Comparison of ENCODE assay signal across 8 mouse cellular contexts in genomic region chr9:60743180-60743900, GRCm38 (mm10). TPM values are rescaled to one million over a fixed set of nuclear protein-coding genes. Genes with fewer than 3 reads are reported as not detected.
A peak's percentile ranks its signal among the peaks of the same experiment; 100 is the strongest.
DNase-seq lines count a peak whose midpoint lies in the region; ATAC-seq and TF ChIP-seq lines count a peak whose summit lies in the region.

No protein-coding gene starts in this region.

- no peaks in the 10 kb centered on the region for H3K9me3 ChIP-seq in neural tube, embryonic 14.5 days (ENCODE audit: control insufficient read depth, low read length)
- H3K9me3 ChIP-seq in midbrain, embryonic 11.5 days (ENCODE audit: control insufficient read depth, low read length): no peaks in the 10 kb centered on the region

- peak overlapping the region; percentile 2; the same call in 1 of the 2 replicates for H3K4me3 ChIP-seq in left cerebral cortex, adult 2 months
- no peak overlapping the region for H3K4me3 ChIP-seq in neural tube, embryonic 14.5 days (ENCODE audit: low read depth, low read length)
- H3K4me3 ChIP-seq in midbrain, embryonic 11.5 days (ENCODE audit: low read depth, low read length): no peak overlapping the region

- no peak overlapping the region for H3K9ac ChIP-seq in neural tube, embryonic 14.5 days (replicated peaks; ENCODE audit: low read depth, low read length)
- no peak overlapping the region for H3K9ac ChIP-seq in midbrain, embryonic 11.5 days (ENCODE audit: low read length)

- 70% methylated on average over 17 of the region's 17 CpGs for WGBS in neural tube, embryonic 14.5 days
- 76% methylated on average over 17 of the region's 17 CpGs for WGBS in midbrain, embryonic 11.5 days

- peak overlapping the region; percentile 14; the same call in 1 of the 2 replicates for H3K4me2 ChIP-seq in neural tube, embryonic 14.5 days (ENCODE audit: low read depth, low read length)
- no peak overlapping the region for H3K4me2 ChIP-seq in midbrain, embryonic 11.5 days

- no peak for TF ChIP-seq CTCF in left cerebral cortex, adult 2 months (IDR thresholded peaks at IDR 0.05)

- H3K27me3 ChIP-seq in neural tube, embryonic 14.5 days (ENCODE audit: control insufficient read depth, insufficient read depth, low read length): no peaks in the 10 kb centered on the region
- H3K27me3 ChIP-seq in midbrain, embryonic 11.5 days (ENCODE audit: control insufficient read depth, insufficient read depth, low read length): no peaks in the 10 kb centered on the region

- peak overlapping the region; percentile 9; the same call in 1 of the 2 replicates for H3K27ac ChIP-seq in left cerebral cortex, adult 2 months
- no peak overlapping the region for H3K27ac ChIP-seq in neural tube, embryonic 14.5 days (ENCODE audit: low read depth, low read length)
- no peak overlapping the region for H3K27ac ChIP-seq in midbrain, embryonic 11.5 days (ENCODE audit: low read depth, low read length)

- no peaks in the 10 kb centered on the region for H3K36me3 ChIP-seq in neural tube, embryonic 14.5 days (ENCODE audit: control insufficient read depth, insufficient read depth, low read length)
- H3K36me3 ChIP-seq in midbrain, embryonic 11.5 days (ENCODE audit: control insufficient read depth, insufficient read depth, low read length): no peaks in the 10 kb centered on the region

- no peaks in the 10 kb centered on the region for H3K4me1 ChIP-seq in neural tube, embryonic 14.5 days (ENCODE audit: control insufficient read depth, insufficient read depth, low read length)
- H3K4me1 ChIP-seq in midbrain, embryonic 11.5 days (ENCODE audit: control insufficient read depth, insufficient read depth, low read length): no peaks in the 10 kb centered on the region

- no peak for ATAC-seq in neural tube, embryonic 14.5 days (ENCODE audit: low read depth)
- no peak for ATAC-seq in midbrain, embryonic 11.5 days (ENCODE audit: low FRiP score)

- intact Hi-C loops in heart, postnatal 10 days (cut with DNase I): loop anchor here (5.0 kb wide), 1 partner anchor 501 kb away; no protein-coding TSS in a partner anchor
- intact Hi-C loops in left cerebral cortex, adult 2 months (cut with DNase I): loop anchor here (5.0 kb wide), 2 partner anchors 141 to 496 kb away; no protein-coding TSS in a partner anchor

- DNase-seq in urinary bladder, adult 18-20 months (ENCODE audit: low spot score in 2 of 2): peak; percentile 46 to 84
- DNase-seq in urinary bladder, postnatal 10 days (ENCODE audit: low spot score): no peak
- DNase-seq in cerebellum, postnatal 36 days: peak; percentile 51 to 64
- peak; percentile 65 to 69 for DNase-seq in heart, postnatal 10 days
- DNase-seq in left cerebral cortex, adult 2 months (ENCODE audit: extremely low spot score in 1 of 2, low spot score in 2 of 2): peak; percentile 37 to 41
- DNase-seq in midbrain, embryonic 11.5 days (ENCODE audit: low spot score, missing footprints): no peak
- no peak for DNase-seq in spleen, postnatal 36 days (ENCODE audit: low spot score in 2 of 2)

RNA-seq across cellular contexts. Expression of gene Larp6, which starts 30.6 kb away (rescaled TPM):
- 1 to 10 TPM; 1.3 to 1.5 TPM for total RNA-seq in heart, postnatal 10 days (2021)
- 10 to 100 TPM; 37.8 to 39.0 TPM for total RNA-seq in left cerebral cortex, adult 2 months (2021)
- polyA plus RNA-seq in neural tube, embryonic 14.5 days (2014; fragmentation: Nextera tagmentation; extraction: Ambion mirVana): 18.2 and 22.4 TPM in 2 replicates
- polyA plus RNA-seq in midbrain, embryonic 11.5 days (2014; fragmentation: Nextera tagmentation; extraction: Ambion mirVana): 2.5 and 2.9 TPM in 2 replicates

RNA-seq across cellular contexts. Expression of gene Uaca, which starts 51.0 kb away (rescaled TPM):
- 10 to 100 TPM; 46.7 to 47.4 TPM for total RNA-seq in heart, postnatal 10 days (2021)
- total RNA-seq in left cerebral cortex, adult 2 months (2021): 1 to 10 TPM; 8.6 to 8.9 TPM
- 4.8 and 11.5 TPM in 2 replicates for polyA plus RNA-seq in neural tube, embryonic 14.5 days (2014; fragmentation: Nextera tagmentation; extraction: Ambion mirVana)
- polyA plus RNA-seq in midbrain, embryonic 11.5 days (2014; fragmentation: Nextera tagmentation; extraction: Ambion mirVana): 26.7 and 27.9 TPM in 2 replicates

RNA-seq across cellular contexts. Expression of gene Lrrc49, which starts 55.4 kb away (rescaled TPM):
- total RNA-seq in heart, postnatal 10 days (2021): 1 to 10 TPM; 7.2 to 9.3 TPM
- 10 to 100 TPM; 86.7 to 94.7 TPM for total RNA-seq in left cerebral cortex, adult 2 months (2021)
- 84.0 and 91.0 TPM in 2 replicates for polyA plus RNA-seq in neural tube, embryonic 14.5 days (2014; fragmentation: Nextera tagmentation; extraction: Ambion mirVana)
- polyA plus RNA-seq in midbrain, embryonic 11.5 days (2014; fragmentation: Nextera tagmentation; extraction: Ambion mirVana): 51.6 and 56.0 TPM in 2 replicates

Comparison
In these comparisons a context has a peak if more than half of its experiments do, and no peak if none do; other contexts are left out.
1. DNase-seq: peak in urinary bladder, adult 18-20 months (2 of 2), cerebellum, postnatal 36 days (2 of 2), heart, postnatal 10 days (2 of 2) and left cerebral cortex, adult 2 months (2 of 2); none in urinary bladder, postnatal 10 days (single experiment), midbrain, embryonic 11.5 days (single experiment) and spleen, postnatal 36 days (0 of 2).
2. RNA of gene Larp6, which starts 30.6 kb away (total RNA-seq): 37.8 to 39.0 TPM in left cerebral cortex, adult 2 months; 1.3 to 1.5 TPM in heart, postnatal 10 days; every median in the first group is over 10 times any median in the second.
3. RNA of gene Uaca, which starts 51.0 kb away (total RNA-seq): 46.7 to 47.4 TPM in heart, postnatal 10 days; 8.6 to 8.9 TPM in left cerebral cortex, adult 2 months; every median in the first group is over 4 times any median in the second.
4. RNA of gene Lrrc49, which starts 55.4 kb away (total RNA-seq): 86.7 to 94.7 TPM in left cerebral cortex, adult 2 months; 7.2 to 9.3 TPM in heart, postnatal 10 days; every median in the first group is over 4 times any median in the second.